Mouse (Mus musculus) ovary, adult 2 months (tissue): ENCODE data around the gene Med19. TPM values are rescaled to one million over a fixed set of nuclear protein-coding genes. Genes with fewer than 3 reads are reported as not detected.

Source experiments
- polyA plus RNA-seq: library from polyadenylated mRNA; depleted of rRNA; stranded (reverse); fragments of >200 nt; gene quantifications from 2 replicates; pipeline ENCODE4 v1.2.3, GENCODE M21; 2012; rRNA removed

The Med19 gene
- polyA plus RNA-seq = 8.0 and 8.9 TPM in 2 replicates

GRCm38 (mm10) chr2:84677968-84678880, at the start of gene Med19, which contains the start of gene Gm28635:
Med19 (plus strand) TSS chr2:84678402.
Gm28635 (minus strand) TSS chr2:84678041.

GRCm38 (mm10) chr2:84650464-84651195, 27.6 kb upstream of the Med19 start, which contains the start of gene Ctnnd1:
Ctnnd1 (minus strand) TSS chr2:84650765.

GRCm38 (mm10) chr2:84658806-84659205, 19.4 kb upstream of the Med19 start, which contains the start of gene Btbd18:
Btbd18 (plus strand) TSS chr2:84659079.

GRCm38 (mm10) chr2:84670569-84670933, 7.7 kb upstream of the Med19 start, which contains the start of gene Selenoh:
Selenoh (minus strand) TSS chr2:84670770.

GRCm38 (mm10) chr2:84679016-84679415, 814 bp downstream of the Med19 start, which contains the start of gene Tmx2:
Tmx2 (minus strand) TSS chr2:84679140.

GRCm38 (mm10) chr2:84714811-84715561, 36.8 kb downstream of the Med19 start, which contains the start of gene Zdhhc5:
Zdhhc5 (minus strand) TSS chr2:84715180.

GRCm38 (mm10) chr2:84727172-84727858, 49.1 kb downstream of the Med19 start, which contains the start of gene Clp1:
Clp1 (minus strand) TSS chr2:84727350.

GRCm38 (mm10) chr2:84733579-84734300, 55.5 kb downstream of the Med19 start, which contains the start of gene Ypel4:
Ypel4 (plus strand) TSS chr2:84734058.

Other genes with a start within 250 kb of the Med19 start
- gene Tfpi, start 201.6 kb upstream of the Med19 start, polyA plus RNA-seq = 3.7 and 7.0 TPM in 2 replicates
- gene Ctnnd1, start 27.6 kb upstream of the Med19 start, polyA plus RNA-seq = 62.4 and 62.9 TPM in 2 replicates
- gene Btbd18, start 19.3 kb upstream of the Med19 start, polyA plus RNA-seq = not detected in 2 replicates
- gene Selenoh, start 7.6 kb upstream of the Med19 start, polyA plus RNA-seq = 128 and 180 TPM in 2 replicates
- gene Gm28635, start 361 bp upstream of the Med19 start, polyA plus RNA-seq = not detected in 2 replicates
- gene Tmx2, start 738 bp downstream of the Med19 start, polyA plus RNA-seq = 41.7 and 58.0 TPM in 2 replicates
- gene Zdhhc5, start 36.8 kb downstream of the Med19 start, polyA plus RNA-seq = 44.3 and 50.4 TPM in 2 replicates
- 8.1 and 9.7 TPM in 2 replicates for gene Clp1, start 48.9 kb downstream of the Med19 start, polyA plus RNA-seq
- gene Ypel4, start 55.7 kb downstream of the Med19 start, polyA plus RNA-seq = 7.7 and 8.3 TPM in 2 replicates
- 0.98 and 1.3 TPM in 2 replicates for gene Gm19426, start 65.3 kb downstream of the Med19 start, polyA plus RNA-seq
- gene Serping1, start 97.0 kb downstream of the Med19 start, polyA plus RNA-seq = 298 and 361 TPM in 2 replicates
- gene Ube2l6, start 120.4 kb downstream of the Med19 start, polyA plus RNA-seq = 18.7 and 23.7 TPM in 2 replicates
- gene Smtnl1, start 144.2 kb downstream of the Med19 start, polyA plus RNA-seq = not detected in 2 replicates
- 42.6 and 54.8 TPM in 2 replicates for gene Timm10, start 148.6 kb downstream of the Med19 start, polyA plus RNA-seq
- 14.3 and 15.2 TPM in 2 replicates for gene Slc43a1, start 160.4 kb downstream of the Med19 start, polyA plus RNA-seq
- gene Rtn4rl2, start 208.3 kb downstream of the Med19 start, polyA plus RNA-seq = 12.0 and 16.9 TPM in 2 replicates